Mouse (Mus musculus): ENCODE measurements at regions not wholly inside any gene's neighbourhood (a gene's known extent, or its start where the extent isn't known, plus 50 kb on each side); places are given as distances from the start of the nearest gene placed in this dataset.

DNA sequence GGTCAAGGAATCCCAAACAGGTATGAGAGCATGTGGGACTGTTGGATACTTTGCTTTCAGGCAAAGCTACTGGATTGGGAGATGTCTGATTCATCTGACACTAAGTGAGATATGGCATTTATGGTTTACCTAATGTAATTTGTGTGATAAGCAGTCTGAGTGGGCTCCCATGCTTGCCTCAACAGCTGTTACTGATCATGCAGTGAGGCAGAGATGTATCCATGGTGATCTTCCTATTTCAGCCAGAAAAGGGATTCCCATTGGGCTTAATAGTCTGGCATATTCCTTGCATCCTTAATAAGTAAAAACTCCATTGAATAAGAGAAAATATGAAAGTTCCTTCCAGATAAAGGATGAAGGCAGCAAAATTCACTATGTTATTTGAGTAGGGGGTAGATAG is 58.4 kb upstream of the Mbnl3 start:
- TF ChIP-seq CTCF (IDR thresholded peaks at IDR 0.05; ENCODE audit: borderline replicate concordance, extremely low read depth, insufficient read depth, insufficient read length) (no peak), POLR2A (IDR thresholded peaks at IDR 0.05; ENCODE audit: borderline replicate concordance, extremely low read depth, insufficient read depth, insufficient read length, poor library complexity, severe bottlenecking) (no peak)
